Mouse (Mus musculus) ES-E14 (cell line): ENCODE measurements at regions not wholly inside any gene's neighbourhood (a gene's known extent, or its start where the extent isn't known, plus 50 kb on each side); places are given as distances from the start of the nearest gene placed in this dataset.

Experiments used
- DNase-seq: peaks from one replicate; pipeline ENCODE4 v3.0.0-alpha.2; 2013; ENCODE audit warnings: low read depth, low spot score
- H3K27ac ChIP-seq: 2 replicates; pipeline ENCODE4 v1.5.1; 2012; ENCODE audit warnings: low read depth, mild to moderate bottlenecking, low read length, moderate library complexity, mixed read lengths; ENCODE audit not compliant: poor library complexity, insufficient read depth, severe bottlenecking
- H3K36me3 ChIP-seq: 2 replicates; pipeline ENCODE4 v1.6.1; 2012; ENCODE audit warnings: mild to moderate bottlenecking, low read length, moderate library complexity, mixed read lengths; ENCODE audit not compliant: control insufficient read depth, poor library complexity, insufficient read depth, severe bottlenecking
- H3K4me1 ChIP-seq, 2 experiments: fragments of 150-350 bp in 1 of 2; sonication (generic) in 1 of 2; 2 replicates each; pipeline ENCODE4 v1.6.1; 2012; ENCODE audit warnings: low read length in 2 of 2, mild to moderate bottlenecking in 1 of 2, mixed read lengths in 1 of 2; ENCODE audit not compliant: control insufficient read depth in 2 of 2, insufficient read depth in 2 of 2, poor library complexity in 1 of 2
- H3K4me3 ChIP-seq, 2 experiments: fragments of 150-350 bp in 1 of 2; sonication (generic) in 1 of 2; 2 replicates each; pipeline ENCODE4 v1.5.1; 2012; ENCODE audit warnings: low read length in 2 of 2, low read depth in 1 of 2, mild to moderate bottlenecking in 1 of 2, mixed read lengths in 1 of 2; ENCODE audit not compliant: insufficient read depth in 1 of 2, poor library complexity in 1 of 2, severe bottlenecking in 1 of 2
- H3K9ac ChIP-seq: 2 replicates; pipeline ENCODE4 v1.6.1; 2012; ENCODE audit warnings: low read depth, mild to moderate bottlenecking, low read length, mixed read lengths; ENCODE audit not compliant: poor library complexity, insufficient read depth, severe bottlenecking
- H3K9me3 ChIP-seq: fragments of 150-350 bp; sonication (generic); 2 replicates; pipeline ENCODE4 v1.6.1; 2012; ENCODE audit warnings: low read depth, mild to moderate bottlenecking, low read length; ENCODE audit not compliant: control insufficient read depth, insufficient read depth
- CHD2 ChIP-seq: IDR thresholded peaks from 2 replicates; pipeline ENCODE4 v1.6.1; 2014; ENCODE audit warnings: mild to moderate bottlenecking, low read depth, low read length, inconsistent platforms
- HCFC1 ChIP-seq: IDR thresholded peaks from 2 replicates; pipeline ENCODE4 v1.6.1; 2012; ENCODE audit warnings: low read length, inconsistent platforms, borderline replicate concordance; ENCODE audit not compliant: insufficient read depth
- MAFK ChIP-seq: IDR thresholded peaks from 2 replicates; pipeline ENCODE4 v1.6.1; 2014; ENCODE audit warnings: mild to moderate bottlenecking, low read depth, low read length, inconsistent platforms; ENCODE audit not compliant: insufficient read depth
- ZC3H11A ChIP-seq: IDR thresholded peaks from 2 replicates; pipeline ENCODE4 v1.6.1; 2012; ENCODE audit warnings: low read depth, mild to moderate bottlenecking, inconsistent platforms, low read length, borderline replicate concordance
- ZNF384 ChIP-seq: IDR thresholded peaks from 2 replicates; pipeline ENCODE4 v1.6.1; 2012; ENCODE audit warnings: low read depth, low read length, inconsistent platforms
- in situ Hi-C, 2 experiments: fragments of 600-800 bp; cut with MboI; formaldehyde crosslinking; loops; one replicate each; pipeline ENCODE4 v1.15.1; 2025; ENCODE audit warnings: low sequenced_read_pairs in 2 of 2, inconsistent platforms in 1 of 2; ENCODE audit not compliant: unreplicated experiment in 2 of 2

GRCm38 (mm10) chr9:24903706-24904105, 129.6 kb upstream of the Tbx20 start:
- no peaks in the 10 kb centered on the region for H3K36me3 ChIP-seq
- no peaks in the 10 kb centered on the region for H3K4me1 ChIP-seq
- no peak overlapping the region for H3K27ac ChIP-seq
- TF ChIP-seq CHD2 (no peak), HCFC1 (no peak), MAFK (no peak), ZC3H11A (no peak), ZNF384 (no peak)
- H3K4me3 ChIP-seq: no peak overlapping the region
- DNase-seq: no peak
- H3K9me3 ChIP-seq: no peaks in the 10 kb centered on the region
- no peak overlapping the region for H3K9ac ChIP-seq
- in situ Hi-C loops: no loop called here

DNA sequence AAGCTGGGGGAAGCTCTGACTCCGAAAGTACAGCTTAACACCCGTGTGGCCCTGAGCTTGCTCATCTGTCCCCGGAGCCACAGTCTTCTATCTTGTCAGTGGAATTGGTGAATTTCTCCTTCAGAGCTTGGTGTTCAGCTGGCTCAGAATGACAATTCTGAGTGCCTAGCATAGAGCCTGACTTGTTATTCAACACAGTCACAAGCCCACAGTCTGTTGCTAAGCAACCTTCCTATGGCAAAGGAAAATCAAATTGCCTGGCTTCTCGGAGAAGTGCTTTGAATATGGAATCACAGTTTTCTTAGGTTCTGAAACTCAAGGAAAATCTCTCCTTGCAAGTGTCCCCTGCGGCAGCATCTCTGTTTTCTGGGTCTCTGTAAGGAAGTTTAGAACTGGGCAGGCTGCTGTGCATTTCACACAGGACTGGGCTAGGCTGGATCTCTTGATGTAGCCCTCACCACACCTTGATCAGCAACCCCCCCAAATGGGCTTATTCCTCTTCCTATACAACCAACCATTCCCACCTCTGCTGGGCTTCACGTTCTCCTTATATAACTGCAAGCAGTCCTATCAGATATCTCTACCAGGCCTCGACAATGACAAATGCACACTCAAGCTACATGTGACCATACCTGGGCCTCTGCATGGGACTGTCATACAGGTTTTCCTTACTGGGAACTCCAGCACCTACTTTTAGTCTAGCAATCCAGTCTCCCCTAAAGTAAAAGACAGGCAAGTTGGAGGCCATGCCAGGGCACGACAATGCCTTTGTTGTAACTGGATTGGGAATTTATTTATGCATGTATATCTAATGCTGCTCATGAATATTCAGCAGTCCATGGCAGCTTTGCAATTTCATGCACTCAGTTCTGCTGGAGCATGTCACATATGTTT, 135.2 kb upstream of the Tbx20 start:
- DNase-seq: no peak
- H3K9me3 ChIP-seq: no peaks in the 10 kb centered on the region
- H3K36me3 ChIP-seq: no peaks in the 10 kb centered on the region
- H3K9ac ChIP-seq: no peak overlapping the region
- H3K4me3 ChIP-seq: no peak overlapping the region
- H3K4me1 ChIP-seq: no peaks in the 10 kb centered on the region
- no peak for TF ChIP-seq HCFC1
- no peak for TF ChIP-seq ZNF384
- TF ChIP-seq CHD2: no peak
- H3K27ac ChIP-seq: no peak overlapping the region
- in situ Hi-C loops: no loop called here

- DNase-seq: no peak
- in situ Hi-C loops: no loop called here
- H3K27ac ChIP-seq: no peak overlapping the region
These were observed 136.6 kb upstream of the Tbx20 start for GRCm38 (mm10) chr9:24910738-24911137.

GRCm38 (mm10) chr9:24920031-24920445, 145.9 kb upstream of the Tbx20 start:
- in situ Hi-C loops: no loop called here
- no peak for TF ChIP-seq MAFK
- TF ChIP-seq ZC3H11A: no peak
- no peak for TF ChIP-seq HCFC1
- TF ChIP-seq ZNF384: no peak
- no peak for TF ChIP-seq CHD2
- H3K9me3 ChIP-seq: no peaks in the 10 kb centered on the region
- no peaks in the 10 kb centered on the region for H3K36me3 ChIP-seq
- no peak overlapping the region for H3K4me3 ChIP-seq
- DNase-seq: no peak
- H3K4me1 ChIP-seq: no peaks in the 10 kb centered on the region
- no peak overlapping the region for H3K9ac ChIP-seq
- no peak overlapping the region for H3K27ac ChIP-seq

More at GRCm38 (mm10) chr9:24910738-24911137, 136.6 kb upstream of the Tbx20 start:
- Histone ChIP-seq H3K36me3 (no peaks in the 10 kb centered on the region), H3K4me1 (no peaks in the 10 kb centered on the region), H3K4me3 (no peak overlapping the region), H3K9me3 (no peaks in the 10 kb centered on the region), H3K9ac (no peak overlapping the region)
- no peak for TF ChIP-seq MAFK
- TF ChIP-seq CHD2: no peak
- no peak for TF ChIP-seq ZNF384
- TF ChIP-seq ZC3H11A: no peak
- no peak for TF ChIP-seq HCFC1
